Comparison of ENCODE assay signal across 8 mouse cellular contexts in the genomic region with DNA sequence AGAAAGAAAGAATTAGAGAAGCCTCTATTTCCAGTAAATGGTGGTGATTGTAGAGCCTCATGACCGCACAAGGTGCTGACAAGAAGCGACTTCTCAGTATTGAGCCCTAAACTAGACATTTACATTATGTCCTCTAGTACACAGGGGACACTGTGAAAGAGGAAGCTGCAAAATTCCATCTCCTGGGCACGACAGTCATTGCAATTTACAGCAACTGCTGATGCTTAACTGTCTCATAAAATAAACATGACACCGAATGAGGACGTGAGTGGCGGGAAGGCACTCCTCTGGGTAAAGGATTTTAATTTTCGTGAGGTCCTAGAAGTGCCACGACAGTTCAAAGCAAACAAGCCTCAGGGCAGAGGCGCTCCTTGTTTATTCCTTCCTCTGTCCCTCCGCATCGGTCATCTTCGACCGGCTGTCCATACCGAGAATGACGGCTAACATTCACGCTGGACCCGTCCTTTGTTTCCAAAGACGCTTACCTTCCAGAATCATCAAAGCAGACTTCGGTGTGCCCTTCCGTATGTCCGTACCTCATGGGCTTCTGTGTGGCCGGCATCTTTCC. TPM values are rescaled to one million over a fixed set of nuclear protein-coding genes. Genes with fewer than 3 reads are reported as not detected.
DNase-seq lines count a peak whose midpoint lies in the region; ATAC-seq and TF ChIP-seq lines count a peak whose summit lies in the region.

No protein-coding gene starts in this region.

- H3K9ac ChIP-seq in heart, embryonic 13.5 days = peak overlapping the region; percentile 95
- H3K9ac ChIP-seq in limb, embryonic 11.5 days (ENCODE audit: low read length) = peak overlapping the region; percentile 92
- H3K9ac ChIP-seq in midbrain, embryonic 16.5 days (ENCODE audit: low read depth, low read length) = peak overlapping the region; percentile 93

- TF ChIP-seq CTCF in E14TG2a.4 (conservative IDR thresholded peaks at IDR 0.05; ENCODE audit: low read length) = no peak

- ATAC-seq in heart, embryonic 13.5 days (ENCODE audit: extremely low read depth, insufficient number of reproducible peaks, low FRiP score, low TSS enrichment) = no peak
- peak; percentile 42 for ATAC-seq in erythroblast, adult 5-6 weeks (replicated peaks; ENCODE audit: low FRiP score, poor library complexity, severe bottlenecking)
- peak; percentile 4; the same call in 1 of the 2 replicates for ATAC-seq in limb, embryonic 11.5 days (ENCODE audit: insufficient number of reproducible peaks, low FRiP score, low TSS enrichment, low read depth)
- peak; percentile 50 for ATAC-seq in midbrain, embryonic 16.5 days

- peak overlapping the region; percentile 99 for H3K27ac ChIP-seq in heart, embryonic 13.5 days (replicated peaks)
- no peak overlapping the region for H3K27ac ChIP-seq in limb, embryonic 11.5 days (replicated peaks; ENCODE audit: low read depth, low read length)
- H3K27ac ChIP-seq in midbrain, embryonic 16.5 days (ENCODE audit: low read length) = peak overlapping the region; percentile 96

- no peaks in the 10 kb centered on the region for H3K27me3 ChIP-seq in heart, embryonic 13.5 days (replicated peaks)
- no peaks in the 10 kb centered on the region for H3K27me3 ChIP-seq in E14TG2a.4 (ENCODE audit: insufficient read depth, low read length)
- H3K27me3 ChIP-seq in limb, embryonic 11.5 days (ENCODE audit: control insufficient read depth, insufficient read depth, low read length) = no peaks in the 10 kb centered on the region
- no peaks in the 10 kb centered on the region for H3K27me3 ChIP-seq in midbrain, embryonic 16.5 days (ENCODE audit: control insufficient read depth, insufficient read depth, low read depth, low read length)

- peaks cover 21% of the 10 kb centered on the region for H3K4me1 ChIP-seq in heart, embryonic 13.5 days
- H3K4me1 ChIP-seq in E14TG2a.4 (replicated peaks; ENCODE audit: low read depth, low read length) = peaks cover 12% of the 10 kb centered on the region
- H3K4me1 ChIP-seq in limb, embryonic 11.5 days (ENCODE audit: control insufficient read depth, insufficient read depth, low read length) = peaks cover 3% of the 10 kb centered on the region; the same call in 1 of the 2 replicates
- peaks cover 19% of the 10 kb centered on the region for H3K4me1 ChIP-seq in midbrain, embryonic 16.5 days (ENCODE audit: control insufficient read depth, insufficient read depth, low read length)

- H3K36me3 ChIP-seq in heart, embryonic 13.5 days = peaks cover 30% of the 10 kb centered on the region
- H3K36me3 ChIP-seq in E14TG2a.4 (ENCODE audit: insufficient read depth, low read length) = peaks cover 44% of the 10 kb centered on the region
- H3K36me3 ChIP-seq in limb, embryonic 11.5 days (ENCODE audit: control insufficient read depth, insufficient read depth, low read length) = no peaks in the 10 kb centered on the region
- no peaks in the 10 kb centered on the region for H3K36me3 ChIP-seq in midbrain, embryonic 16.5 days (ENCODE audit: control insufficient read depth, insufficient read depth, low read length)

- DNase-seq in heart, adult 18-20 months = no peak
- DNase-seq in limb, embryonic 11.5 days (ENCODE audit: low spot score) = no peak
- DNase-seq in right cerebral cortex, adult 18-20 months = no peak
- DNase-seq in cerebellum, postnatal 25 days = no peak

- H3K4me2 ChIP-seq in heart, embryonic 13.5 days = peak overlapping the region; percentile 70
- peak overlapping the region; percentile 70 for H3K4me2 ChIP-seq in limb, embryonic 11.5 days (ENCODE audit: low read depth, severe bottlenecking)
- peak overlapping the region; percentile 74 for H3K4me2 ChIP-seq in midbrain, embryonic 16.5 days (ENCODE audit: low read length)

- peak overlapping the region; percentile 95 for H3K4me3 ChIP-seq in heart, embryonic 13.5 days
- H3K4me3 ChIP-seq in E14TG2a.4 (replicated peaks; ENCODE audit: low read length) = peak overlapping the region; percentile 96
- H3K4me3 ChIP-seq in limb, embryonic 11.5 days (ENCODE audit: low read depth, low read length) = peak overlapping the region; percentile 88
- H3K4me3 ChIP-seq in midbrain, embryonic 16.5 days (ENCODE audit: low read depth, low read length) = peak overlapping the region; percentile 92

- no peaks in the 10 kb centered on the region for H3K9me3 ChIP-seq in heart, embryonic 13.5 days
- H3K9me3 ChIP-seq in E14TG2a.4 (ENCODE audit: low read length) = no peaks in the 10 kb centered on the region
- no peaks in the 10 kb centered on the region for H3K9me3 ChIP-seq in limb, embryonic 11.5 days (ENCODE audit: control insufficient read depth, low read length)
- no peaks in the 10 kb centered on the region for H3K9me3 ChIP-seq in midbrain, embryonic 16.5 days (replicated peaks; ENCODE audit: control insufficient read depth, low read length, poor library complexity, severe bottlenecking)

- WGBS in heart, embryonic 13.5 days = 2% methylated on average over 22 of the region's 22 CpGs
- WGBS in limb, embryonic 11.5 days = 1% methylated on average over 22 of the region's 22 CpGs
- WGBS in midbrain, embryonic 16.5 days = 2% methylated on average over 22 of the region's 22 CpGs

RNA-seq across cellular contexts. Expression of a gene that starts 0.5 kb away (rescaled TPM):
- 16.4 and 17.3 TPM in 2 replicates for polyA plus RNA-seq in heart, embryonic 13.5 days (2015; fragmentation: Nextera tagmentation; extraction: Ambion mirVana)
- under 1 TPM; 0.55 to 0.72 TPM for total RNA-seq in heart, adult 18-20 months (2021)
- total RNA-seq in erythroblast, adult 5-6 weeks (2015; ENCODE audit: low replicate concordance) = 40.3 and 52.7 TPM in 2 replicates
- total RNA-seq in erythroblast, adult 5-6 weeks (2017; ENCODE audit: low replicate concordance) = 82.9 and 164 TPM in 2 replicates
- polyA plus RNA-seq in limb, embryonic 11.5 days (2014; fragmentation: Nextera tagmentation; extraction: Ambion mirVana) = 54.8 and 58.7 TPM in 2 replicates
- 14.5 and 17.7 TPM in 2 replicates for polyA plus RNA-seq in midbrain, embryonic 16.5 days (2015; fragmentation: Nextera tagmentation; extraction: Ambion mirVana)

RNA-seq across cellular contexts. Expression of a gene that starts 0.6 kb away (rescaled TPM):
- 1.8 and 2.4 TPM in 2 replicates for polyA plus RNA-seq in heart, embryonic 13.5 days (2015; fragmentation: Nextera tagmentation; extraction: Ambion mirVana)
- 10 to 100 TPM; 15.3 to 16.1 TPM for total RNA-seq in heart, adult 18-20 months (2021)
- 17.3 and 23.4 TPM in 2 replicates for total RNA-seq in erythroblast, adult 5-6 weeks (2015; ENCODE audit: low replicate concordance)
- 18.7 and 20.9 TPM in 2 replicates for total RNA-seq in erythroblast, adult 5-6 weeks (2017; ENCODE audit: low replicate concordance)
- 4.8 and 5.3 TPM in 2 replicates for polyA plus RNA-seq in limb, embryonic 11.5 days (2014; fragmentation: Nextera tagmentation; extraction: Ambion mirVana)
- 1.7 and 1.9 TPM in 2 replicates for polyA plus RNA-seq in midbrain, embryonic 16.5 days (2015; fragmentation: Nextera tagmentation; extraction: Ambion mirVana)

RNA-seq across cellular contexts. Expression of a gene that starts 21.9 kb away (rescaled TPM):
- 43.1 and 44.5 TPM in 2 replicates for polyA plus RNA-seq in heart, embryonic 13.5 days (2015; fragmentation: Nextera tagmentation; extraction: Ambion mirVana)
- 10 to 100 TPM; 26.6 to 34.1 TPM for total RNA-seq in heart, adult 18-20 months (2021)
- total RNA-seq in erythroblast, adult 5-6 weeks (2015; ENCODE audit: low replicate concordance) = 32.5 and 38.9 TPM in 2 replicates
- 30.4 and 38.1 TPM in 2 replicates for total RNA-seq in erythroblast, adult 5-6 weeks (2017; ENCODE audit: low replicate concordance)
- polyA plus RNA-seq in limb, embryonic 11.5 days (2014; fragmentation: Nextera tagmentation; extraction: Ambion mirVana) = 127 and 136 TPM in 2 replicates
- polyA plus RNA-seq in midbrain, embryonic 16.5 days (2015; fragmentation: Nextera tagmentation; extraction: Ambion mirVana) = 47.3 and 51.3 TPM in 2 replicates
